Mouse (Mus musculus) c-Kit-positive CD71-negative TER-119-negative erythroid progenitor cells, embryonic 14.5 days (primary cell): ENCODE results near the gene Zkscan14.
A peak's percentile ranks its signal among the peaks of the same experiment; 100 is the strongest.

Source experiments
- DNase-seq: peaks from one replicate; pipeline ENCODE4 v3.0.0-alpha.2; 2013; ENCODE audit warnings: low read depth

Gene Zkscan14

GRCm38 (mm10) chr5:145202446-145202845, 778 bp upstream of the Zkscan14 start:
- no peak for DNase-seq

DNA sequence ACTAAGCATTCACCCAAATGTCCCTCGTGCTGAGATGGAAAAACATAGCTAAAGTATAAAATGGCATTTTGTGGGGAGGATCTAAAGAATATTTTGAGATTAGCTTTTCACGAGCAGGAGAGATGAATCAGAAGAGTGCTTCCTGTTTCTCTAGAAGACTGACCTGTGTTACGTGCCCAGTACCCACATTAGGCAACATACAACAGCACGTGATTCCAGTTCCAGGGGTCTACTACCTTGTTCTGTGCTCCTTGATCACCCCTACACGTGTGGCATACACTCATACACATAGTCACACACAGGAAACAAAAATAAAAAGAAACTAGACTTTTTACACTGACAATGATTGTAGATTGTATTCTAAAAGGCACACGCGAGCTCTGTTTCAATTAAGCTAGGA, 1.3 kb downstream of the Zkscan14 start:
- DNase-seq, result no peak

- DNase-seq, result no peak
Measured at GRCm38 (mm10) chr5:145191962-145192361, 9.7 kb downstream of the Zkscan14 start, which contains the start of gene Atp5j2. Atp5j2 (minus strand) TSS chr5:145192062.

GRCm38 (mm10) chr5:145190875-145191798, 10.5 kb downstream of the Zkscan14 start:
- peak; percentile 77 for DNase-seq

GRCm38 (mm10) chr5:145190373-145190772, 11.3 kb downstream of the Zkscan14 start:
- no peak for DNase-seq

- no peak for DNase-seq
Measured at GRCm38 (mm10) chr5:145189416-145189815, 12.3 kb downstream of the Zkscan14 start.

DNA sequence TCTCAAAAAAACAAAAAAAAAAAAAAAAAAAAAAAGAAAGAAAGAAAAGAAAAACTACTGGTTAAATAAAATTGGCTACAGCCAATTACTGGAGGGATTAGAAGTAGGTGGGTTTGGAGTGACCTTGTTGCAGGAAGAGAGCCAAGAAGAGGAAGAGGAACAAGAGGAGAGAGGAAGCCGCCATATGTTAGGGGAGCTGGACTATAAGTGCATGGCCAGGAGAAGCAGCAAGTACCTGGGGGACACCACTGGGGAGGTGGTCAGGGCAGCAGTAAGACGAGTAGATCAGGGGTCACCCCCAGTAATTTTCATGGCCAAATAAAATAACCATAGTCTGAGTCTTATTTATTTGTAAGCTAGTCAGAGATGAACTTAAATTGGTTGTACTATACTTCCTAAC, 16.4 kb downstream of the Zkscan14 start:
- DNase-seq, result no peak

DNA sequence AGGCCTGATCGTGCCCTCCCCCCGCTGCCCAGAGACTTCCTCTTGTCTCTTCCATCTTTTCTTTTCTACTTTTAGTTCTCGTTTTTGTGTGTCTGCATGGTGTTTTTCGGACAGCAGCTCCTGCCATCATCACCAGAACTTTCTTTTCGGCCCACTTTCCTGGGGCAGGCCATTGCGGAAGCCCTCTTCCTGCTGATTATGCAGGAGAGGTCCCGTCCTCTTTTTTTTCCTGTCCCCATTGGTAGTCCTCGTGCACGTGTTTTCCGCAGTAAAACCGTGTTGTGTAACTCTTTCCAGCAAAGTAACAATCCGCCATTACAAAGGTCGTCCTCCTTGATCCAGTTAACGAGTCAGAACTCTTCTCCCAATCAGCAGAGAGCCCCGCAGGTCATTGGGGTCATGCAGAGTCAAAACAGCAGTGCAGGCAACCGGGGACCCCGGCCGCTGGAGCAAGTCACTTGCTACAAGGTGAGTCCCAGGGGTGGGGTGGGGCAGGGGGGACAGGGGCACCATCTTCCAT, 23.1 kb downstream of the Zkscan14 start:
- no peak for DNase-seq

GRCm38 (mm10) chr5:145167306-145167661, 34.4 kb downstream of the Zkscan14 start:
- no peak for DNase-seq

DNA sequence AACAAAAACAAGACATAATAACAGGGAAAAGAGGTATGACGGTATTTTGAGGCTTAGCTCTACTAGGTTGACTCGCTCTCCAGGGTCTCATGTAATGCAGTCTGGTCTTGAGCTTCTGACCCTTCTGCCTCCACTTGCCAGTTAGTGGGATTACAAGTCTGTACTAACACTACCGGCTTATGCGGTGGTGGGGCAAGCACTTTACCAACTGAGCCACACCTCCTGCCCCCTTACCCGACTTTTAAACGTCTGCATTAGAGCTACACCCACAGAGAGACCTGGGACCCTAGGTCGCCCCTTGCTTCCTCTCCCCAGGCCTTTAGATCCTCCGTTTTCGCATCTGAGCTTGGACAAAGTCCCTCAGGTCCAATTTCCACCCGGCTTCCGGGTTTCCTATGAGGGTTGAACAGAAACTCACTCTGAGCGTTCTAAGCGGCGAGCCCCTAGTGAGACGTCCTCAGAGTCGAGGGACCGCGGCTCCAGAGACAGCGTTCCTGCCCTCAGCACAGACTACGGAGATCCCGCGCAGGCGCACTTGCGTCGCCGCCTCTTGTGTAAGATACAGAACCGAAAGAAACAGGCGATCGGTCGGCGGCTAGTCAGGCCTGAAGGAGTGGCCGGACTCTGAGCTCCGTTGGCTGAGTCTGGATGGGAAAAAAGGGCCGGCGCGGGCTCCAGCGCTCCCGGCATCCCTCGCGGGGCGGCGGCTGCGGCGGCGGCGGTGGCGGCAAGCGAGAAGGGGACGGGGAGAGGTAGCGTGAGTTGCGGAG, 34.9 kb downstream of the Zkscan14 start, which contains the start of the genes Ptcd1 and Cpsf4:
TSS of gene Ptcd1 (minus strand) at position 573 of the 770 bp plus-strand sequence.
TSS of gene Cpsf4 (plus strand) at position 678 of the 770 bp plus-strand sequence.
- peak; percentile 99 for DNase-seq

GRCm38 (mm10) chr5:145165184-145165583, 36.5 kb downstream of the Zkscan14 start:
- no peak for DNase-seq

GRCm38 (mm10) chr5:145164710-145165109, 37.0 kb downstream of the Zkscan14 start:
- no peak for DNase-seq

DNA sequence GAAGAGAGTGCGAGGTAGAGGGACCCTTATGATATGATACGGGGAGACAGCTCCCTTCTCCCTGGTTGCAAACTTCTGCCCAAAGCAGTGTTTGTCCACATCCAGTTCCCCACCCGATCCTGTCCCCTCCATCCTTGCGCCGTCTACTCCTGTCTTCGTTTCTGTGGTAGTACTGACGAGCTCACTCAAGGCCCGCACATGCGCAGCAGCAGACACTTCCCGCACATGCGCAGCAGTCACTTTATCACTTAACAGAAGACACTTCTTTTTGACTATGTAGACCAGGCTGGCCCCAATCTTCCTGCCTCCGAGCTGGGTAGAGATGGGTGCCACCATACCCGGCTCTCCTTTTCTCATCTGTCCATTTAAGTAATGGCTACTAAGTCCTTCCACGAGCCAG, 40.3 kb downstream of the Zkscan14 start:
- DNase-seq, result no peak

DNA sequence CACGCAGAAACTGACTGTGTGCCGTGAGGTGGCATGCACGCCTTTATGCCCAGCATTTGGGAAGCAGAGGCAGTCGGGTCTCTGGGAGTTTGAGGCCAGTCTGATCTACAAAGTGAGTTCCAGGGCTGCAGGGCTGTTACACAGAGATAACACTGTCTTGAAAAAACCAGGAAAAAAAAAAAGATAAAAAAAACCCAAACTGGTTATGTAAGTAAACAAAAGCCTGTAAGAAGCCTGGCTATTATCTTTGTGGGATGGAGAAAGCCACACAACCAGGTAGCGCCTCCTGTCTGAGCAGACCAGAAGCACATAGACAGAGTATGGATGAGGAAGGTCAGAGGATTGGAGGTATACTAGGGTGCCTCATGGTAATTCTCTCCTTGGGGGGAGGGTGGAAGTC, 49.0 kb downstream of the Zkscan14 start:
- no peak for DNase-seq

- no peak for DNase-seq
Measured at GRCm38 (mm10) chr5:145149294-145149693, 52.4 kb downstream of the Zkscan14 start.

DNA sequence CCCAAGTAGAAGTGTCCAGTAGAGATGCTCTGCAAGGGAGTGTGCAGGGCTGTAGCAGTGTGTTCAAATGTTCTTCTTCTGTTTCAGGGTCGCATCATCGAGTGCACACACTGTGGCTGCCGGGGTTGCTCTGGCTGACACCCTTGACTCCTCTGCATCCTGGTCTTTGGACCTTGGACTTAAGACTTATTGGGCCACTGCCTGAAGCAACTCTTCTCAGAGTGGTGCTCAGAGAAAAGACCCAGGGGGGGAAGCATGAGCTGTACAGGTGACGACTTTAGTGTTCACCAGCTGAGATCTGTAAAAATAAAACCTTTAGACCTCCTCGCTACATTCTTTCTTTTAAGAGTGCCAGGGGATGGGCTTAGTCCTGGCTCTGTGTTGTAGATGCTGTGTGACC, 53.9 kb downstream of the Zkscan14 start:
- DNase-seq, result no peak
